Mouse (Mus musculus) liver, adult 2 months (tissue): ENCODE measurements at regions not wholly inside any gene's neighbourhood (a gene's known extent, or its start where the extent isn't known, plus 50 kb on each side); places are given as distances from the start of the nearest gene placed in this dataset.

Experiments used
- DNase-seq: peaks from one replicate; pipeline ENCODE4 v3.0.0-alpha.2; 2011; ENCODE audit warnings: low read depth, low spot score; ENCODE audit errors: extremely low read depth
- H3K27ac ChIP-seq: fragments of 200-500 bp; replicated peaks from 2 replicates; pipeline ENCODE4 v1.5.1; 2012; ENCODE audit warnings: low read depth, mild to moderate bottlenecking, control low read depth, inconsistent platforms, low read length; ENCODE audit not compliant: insufficient read depth
- H3K27me3 ChIP-seq: fragments of 200-500 bp; 2 replicates; pipeline ENCODE4 v1.6.1; 2012; ENCODE audit warnings: mild to moderate bottlenecking, moderate library complexity, low read length, inconsistent platforms; ENCODE audit not compliant: control insufficient read depth, insufficient read depth
- H3K36me3 ChIP-seq: fragments of 200-500 bp; 2 replicates; pipeline ENCODE4 v1.6.1; 2012; ENCODE audit warnings: low read length, inconsistent platforms; ENCODE audit not compliant: control insufficient read depth, insufficient read depth
- H3K4me1 ChIP-seq: fragments of 200-500 bp; 2 replicates; pipeline ENCODE4 v1.6.1; 2011; ENCODE audit warnings: low read length; ENCODE audit not compliant: control insufficient read depth, insufficient read depth
- H3K4me3 ChIP-seq: fragments of 200-500 bp; 2 replicates; pipeline ENCODE4 v1.5.1; 2011; ENCODE audit warnings: low read depth, mild to moderate bottlenecking, control low read depth, low read length, moderate library complexity; ENCODE audit not compliant: insufficient read depth
- H3K79me2 ChIP-seq: fragments of 200-500 bp; 2 replicates; pipeline ENCODE4 v1.6.1; 2012; ENCODE audit warnings: inconsistent platforms, mild to moderate bottlenecking, low read length, moderate library complexity; ENCODE audit not compliant: control insufficient read depth, insufficient read depth
- H3K9ac ChIP-seq: fragments of 200-500 bp; 2 replicates; pipeline ENCODE4 v1.6.1; 2012; ENCODE audit warnings: low read depth, mild to moderate bottlenecking, control low read depth, inconsistent platforms, low read length
- CTCF ChIP-seq: fragments of 200-500 bp; IDR thresholded peaks from 2 replicates; pipeline ENCODE4 v1.5.1; 2011; ENCODE audit warnings: low read depth, low read length, control low read depth
- POLR2A ChIP-seq: fragments of 200-500 bp; IDR thresholded peaks from 2 replicates; pipeline ENCODE4 v1.6.1; 2011; ENCODE audit warnings: low read length, control low read depth; ENCODE audit not compliant: insufficient read depth; ENCODE audit errors: extremely low read depth
- WGBS: fragments of 180-500 bp; shearing (Covaris S2); methylation state at CpG from one replicate; pipeline ENCODE4 v1.1.7; 2018; 5-methylcytosine and 5-hydroxymethylcytosine counted together

- no peaks in the 10 kb centered on the region for H3K79me2 ChIP-seq
- 93% methylated on average over 3 of the region's 3 CpGs for WGBS
- H3K36me3 ChIP-seq, result no peaks in the 10 kb centered on the region
- H3K4me1 ChIP-seq, result no peaks in the 10 kb centered on the region
- no peak overlapping the region for H3K9ac ChIP-seq
- TF ChIP-seq CTCF (no peak), POLR2A (no peak)
- no peaks in the 10 kb centered on the region for H3K27me3 ChIP-seq
- no peak overlapping the region for H3K27ac ChIP-seq
- no peak for DNase-seq
- no peak overlapping the region for H3K4me3 ChIP-seq
Measured at GRCm38 (mm10) chr1:157048996-157049395, 59.5 kb downstream of the Tex35 start.

- TF ChIP-seq CTCF (no peak), POLR2A (no peak)
- Histone ChIP-seq H3K36me3 (no peaks in the 10 kb centered on the region), H3K4me3 (no peak overlapping the region)
Measured at GRCm38 (mm10) chr1:157048201-157048923, 60.1 kb downstream of the Tex35 start.

GRCm38 (mm10) chr1:157047751-157048200, 60.7 kb downstream of the Tex35 start:
- no peak for DNase-seq
- Histone ChIP-seq H3K27ac (no peak overlapping the region), H3K79me2 (no peaks in the 10 kb centered on the region), H3K27me3 (no peaks in the 10 kb centered on the region), H3K9ac (no peak overlapping the region), H3K4me1 (no peaks in the 10 kb centered on the region), H3K4me3 (no peak overlapping the region), H3K36me3 (no peaks in the 10 kb centered on the region)
- TF ChIP-seq CTCF, result no peak
- TF ChIP-seq POLR2A, result no peak
- 74% methylated on average over 4 of the region's 4 CpGs for WGBS

More at GRCm38 (mm10) chr1:157048201-157048923, 60.1 kb downstream of the Tex35 start:
- Histone ChIP-seq H3K27me3 (no peaks in the 10 kb centered on the region), H3K79me2 (no peaks in the 10 kb centered on the region), H3K9ac (no peak overlapping the region), H3K27ac (no peak overlapping the region; the same call in 1 of the 2 replicates), H3K4me1 (no peaks in the 10 kb centered on the region)
- WGBS, result 70% methylated on average over 11 of the region's 11 CpGs
- DNase-seq, result peak; percentile 26

GRCm38 (mm10) chr1:157046760-157047182, 61.7 kb downstream of the Tex35 start:
- Histone ChIP-seq H3K9ac (no peak overlapping the region), H3K79me2 (no peaks in the 10 kb centered on the region), H3K27ac (no peak overlapping the region), H3K36me3 (no peaks in the 10 kb centered on the region), H3K4me3 (no peak overlapping the region), H3K4me1 (no peaks in the 10 kb centered on the region), H3K27me3 (no peaks in the 10 kb centered on the region)
- WGBS, result 79% methylated on average over 4 of the region's 4 CpGs
- TF ChIP-seq CTCF (no peak), POLR2A (no peak)
- DNase-seq, result no peak

- WGBS, result 34% methylated on average over 4 of the region's 4 CpGs
- H3K4me1 ChIP-seq, result peaks cover 2% of the 10 kb centered on the region; the same call in 1 of the 2 replicates
- H3K79me2 ChIP-seq, result no peaks in the 10 kb centered on the region
- no peaks in the 10 kb centered on the region for H3K27me3 ChIP-seq
- H3K27ac ChIP-seq, result no peak overlapping the region
- no peak overlapping the region for H3K4me3 ChIP-seq
- no peak overlapping the region for H3K9ac ChIP-seq
- DNase-seq, result no peak
- TF ChIP-seq POLR2A, result no peak
- TF ChIP-seq CTCF, result no peak
- no peaks in the 10 kb centered on the region for H3K36me3 ChIP-seq
Measured at GRCm38 (mm10) chr1:157039836-157040196, 68.7 kb downstream of the Tex35 start.
